Mouse (Mus musculus): ENCODE results near the gene Osbpl3.

Gene Osbpl3

GRCm38 (mm10) chr6:50377742-50378720, 78.0 kb downstream of the Osbpl3 start:
- no peak for DNase-seq (ENCODE audit: extremely low read depth, low read depth, low spot score)

- no peak for DNase-seq (ENCODE audit: extremely low read depth, low read depth, low spot score)
Observed at GRCm38 (mm10) chr6:50376684-50377083, 79.3 kb downstream of the Osbpl3 start.

- no peak for DNase-seq (ENCODE audit: extremely low read depth, low read depth, low spot score)
Observed at GRCm38 (mm10) chr6:50372516-50373424, 83.2 kb downstream of the Osbpl3 start.

- DNase-seq (ENCODE audit: extremely low read depth, low read depth, low spot score), result no peak
Observed at GRCm38 (mm10) chr6:50371501-50372086, 84.4 kb downstream of the Osbpl3 start.

GRCm38 (mm10) chr6:50368502-50369292, 87.3 kb downstream of the Osbpl3 start:
- no peak for DNase-seq (ENCODE audit: extremely low read depth, low read depth, low spot score)

GRCm38 (mm10) chr6:50367836-50368235, 88.2 kb downstream of the Osbpl3 start:
- DNase-seq (ENCODE audit: extremely low read depth, low read depth, low spot score), result no peak

GRCm38 (mm10) chr6:50366724-50367123, 89.3 kb downstream of the Osbpl3 start:
- DNase-seq (ENCODE audit: extremely low read depth, low read depth, low spot score), result no peak

- DNase-seq (ENCODE audit: extremely low read depth, low read depth, low spot score), result no peak
Observed at GRCm38 (mm10) chr6:50366319-50366718, 89.7 kb downstream of the Osbpl3 start.

- DNase-seq (ENCODE audit: extremely low read depth, low read depth, low spot score), result no peak
Observed at GRCm38 (mm10) chr6:50364364-50364763, 91.6 kb downstream of the Osbpl3 start.

- DNase-seq (ENCODE audit: extremely low read depth, low read depth, low spot score), result no peak
Observed at GRCm38 (mm10) chr6:50363385-50363784, 92.6 kb downstream of the Osbpl3 start.

- DNase-seq (ENCODE audit: extremely low read depth, low read depth, low spot score), result no peak
Observed at GRCm38 (mm10) chr6:50362704-50363261, 93.2 kb downstream of the Osbpl3 start.

- DNase-seq (ENCODE audit: extremely low read depth, low read depth, low spot score), result no peak
Observed at GRCm38 (mm10) chr6:50362196-50362595, 93.8 kb downstream of the Osbpl3 start.

- no peak for DNase-seq (ENCODE audit: extremely low read depth, low read depth, low spot score)
Observed at GRCm38 (mm10) chr6:50358104-50358679, 97.8 kb downstream of the Osbpl3 start.

GRCm38 (mm10) chr6:50354688-50355660, 101.0 kb downstream of the Osbpl3 start:
- no peak for DNase-seq (ENCODE audit: extremely low read depth, low read depth, low spot score)

- DNase-seq (ENCODE audit: extremely low read depth, low read depth, low spot score), result no peak
Observed at GRCm38 (mm10) chr6:50352812-50353211, 103.2 kb downstream of the Osbpl3 start.

- DNase-seq (ENCODE audit: extremely low read depth, low read depth, low spot score), result no peak
Observed at GRCm38 (mm10) chr6:50350911-50351310, 105.1 kb downstream of the Osbpl3 start.

- no peak for DNase-seq (ENCODE audit: extremely low read depth, low read depth, low spot score)
Observed at GRCm38 (mm10) chr6:50348619-50349018, 107.4 kb downstream of the Osbpl3 start.

GRCm38 (mm10) chr6:50346204-50346603, 109.8 kb downstream of the Osbpl3 start:
- no peak for DNase-seq (ENCODE audit: extremely low read depth, low read depth, low spot score)

Data from fat pad, adult 2 months (tissue).